Mouse (Mus musculus) common myeloid progenitor, adult 5-6 weeks (primary cell): Measurements from ENCODE around the gene Kcnt1. TPM values are rescaled to one million over a fixed set of nuclear protein-coding genes. Genes with fewer than 3 reads are reported as not detected.

ENCODE experiments used
- ATAC-seq: replicated peaks from 2 replicates; pipeline ENCODE4 v1.8.0; 2016; ENCODE audit warnings: low read depth, mild to moderate bottlenecking, moderate TSS enrichment, inconsistent platforms; ENCODE audit not compliant: poor library complexity, severe bottlenecking
- total RNA-seq: library from RNA; stranded (forward); fragments of 200-1000, 187-1606 nt; gene quantifications from 2 replicates; pipeline ENCODE4 v1.2.3, GENCODE M21; 2017

Kcnt1 gene
- total RNA-seq, 1 experiment from 2014 or later = not detected

DNA sequence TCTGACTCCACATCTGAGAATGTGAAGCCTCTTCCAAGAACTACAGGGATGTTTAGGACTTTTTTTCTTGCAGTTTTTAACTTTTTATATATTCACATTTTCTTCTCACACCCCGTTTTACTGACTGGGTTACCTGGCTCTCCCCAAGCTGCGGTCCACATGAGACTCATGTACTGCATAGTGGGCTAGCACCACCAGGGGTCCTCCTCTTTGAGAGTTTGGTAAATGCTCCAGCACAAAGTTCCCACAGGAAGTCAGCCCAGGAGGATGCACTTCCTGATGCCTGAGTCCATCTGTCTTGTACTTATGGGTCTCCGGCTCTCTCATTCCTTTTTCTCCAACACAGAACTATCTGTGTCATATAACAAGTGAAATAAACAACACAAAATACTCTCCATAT, 84.4 kb downstream of the Kcnt1 start:
- ATAC-seq = no peak

GRCm38 (mm10) chr2:25949291-25949690, 85.8 kb downstream of the Kcnt1 start:
- ATAC-seq = no peak

Other genes with a start within 250 kb of the Kcnt1 start
- not detected in 2 replicates for gene Ccdc183, start 246.1 kb upstream of the Kcnt1 start, total RNA-seq
- 6.4 and 23.9 TPM in 2 replicates for gene Tmem141, start 241.7 kb upstream of the Kcnt1 start, total RNA-seq
- 1.6 and 2.4 TPM in 2 replicates for gene Fcna, start 235.7 kb upstream of the Kcnt1 start, total RNA-seq
- not detected in 2 replicates for gene Lcn8, start 210.6 kb upstream of the Kcnt1 start, total RNA-seq
- not detected in 2 replicates for gene Lcn5, start 205.8 kb upstream of the Kcnt1 start, total RNA-seq
- not detected in 2 replicates for gene Lcn6, start 186.9 kb upstream of the Kcnt1 start, total RNA-seq
- gene Lcn10, start 181.0 kb upstream of the Kcnt1 start, total RNA-seq = not detected in 2 replicates
- gene Obp2a, start 163.7 kb upstream of the Kcnt1 start, total RNA-seq = not detected in 2 replicates
- 7.8 and 9.7 TPM in 2 replicates for gene Bmyc, start 157.0 kb upstream of the Kcnt1 start, total RNA-seq
- not detected in 2 replicates for gene Obp2b, start 126.7 kb upstream of the Kcnt1 start, total RNA-seq
- gene Lcn3, start 98.2 kb upstream of the Kcnt1 start, total RNA-seq = not detected in 2 replicates
- gene Lcn11, start 86.7 kb upstream of the Kcnt1 start, total RNA-seq = not detected in 2 replicates
- gene Gm13539, start 81.5 kb upstream of the Kcnt1 start, total RNA-seq = not detected in 2 replicates
- gene Glt6d1, start 47.9 kb upstream of the Kcnt1 start, total RNA-seq = not detected in 2 replicates
- gene Lcn9, start 40.6 kb upstream of the Kcnt1 start, total RNA-seq = not detected in 2 replicates
- not detected in 2 replicates for gene Sohlh1, start 16.5 kb upstream of the Kcnt1 start, total RNA-seq
- gene Camsap1, start 119.5 kb downstream of the Kcnt1 start, total RNA-seq = 46.6 and 58.5 TPM in 2 replicates
- 69.9 and 79.7 TPM in 2 replicates for gene Ubac1, start 158.0 kb downstream of the Kcnt1 start, total RNA-seq